8 mouse cellular contexts compared by ENCODE assay signal in the genomic region with DNA sequence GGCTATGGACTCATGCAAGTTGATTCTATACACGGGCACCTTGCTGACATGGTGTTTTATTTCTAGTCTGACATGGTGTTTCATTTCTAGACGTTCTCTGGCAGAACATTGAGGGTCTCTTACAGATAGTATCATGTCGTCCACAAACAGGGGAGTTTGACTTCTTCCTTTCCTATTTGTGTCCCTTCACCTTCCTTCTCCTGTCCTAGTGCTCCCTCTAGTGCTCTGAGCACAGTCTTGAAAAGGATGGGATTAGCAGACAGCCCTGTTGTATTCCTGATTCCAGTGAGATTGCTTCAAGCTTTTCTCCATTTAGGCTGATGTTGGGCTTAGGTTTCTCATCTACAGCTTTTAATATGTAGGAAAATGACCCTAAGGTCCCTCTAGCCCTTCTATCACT. TPM values are rescaled to one million over a fixed set of nuclear protein-coding genes. Genes with fewer than 3 reads are reported as not detected.
A peak's percentile ranks its signal among the peaks of the same experiment; 100 is the strongest.
DNase-seq lines count a peak whose midpoint lies in the region; ATAC-seq and TF ChIP-seq lines count a peak whose summit lies in the region.

No protein-coding gene starts in this region.

- no peaks in the 10 kb centered on the region for H3K27me3 ChIP-seq in kidney, adult 2 months (replicated peaks; ENCODE audit: control insufficient read depth, insufficient read depth, low read length)
- no peaks in the 10 kb centered on the region for H3K27me3 ChIP-seq in hindbrain, embryonic 14.5 days (ENCODE audit: control insufficient read depth, insufficient read depth, low read length)

- no peaks in the 10 kb centered on the region for H3K36me3 ChIP-seq in kidney, adult 2 months (ENCODE audit: control insufficient read depth, insufficient read depth, low read length)
- H3K36me3 ChIP-seq in hindbrain, embryonic 14.5 days (replicated peaks; ENCODE audit: control insufficient read depth, insufficient read depth): no peaks in the 10 kb centered on the region

- no peak for TF ChIP-seq POLR2A in kidney, adult 2 months (IDR thresholded peaks at IDR 0.05; ENCODE audit: low read depth, low read length)

- no peaks in the 10 kb centered on the region for H3K4me1 ChIP-seq in kidney, adult 2 months (ENCODE audit: control insufficient read depth, insufficient read depth, low read length)
- H3K4me1 ChIP-seq in hindbrain, embryonic 14.5 days (replicated peaks; ENCODE audit: control insufficient read depth, insufficient read depth, low read length): no peaks in the 10 kb centered on the region

- no peak overlapping the region for H3K4me3 ChIP-seq in kidney, adult 2 months (ENCODE audit: insufficient read depth, low read depth, low read length)
- no peak overlapping the region for H3K4me3 ChIP-seq in hindbrain, embryonic 14.5 days (replicated peaks; ENCODE audit: low read length)

- no peaks in the 10 kb centered on the region for H3K9me3 ChIP-seq in hindbrain, embryonic 14.5 days (ENCODE audit: control insufficient read depth, low read length)

- no peak overlapping the region for H3K9ac ChIP-seq in hindbrain, embryonic 14.5 days

- TF ChIP-seq CTCF in kidney, adult 2 months (conservative IDR thresholded peaks at IDR 0.05; ENCODE audit: insufficient read depth, insufficient read length, low read depth, low read length): peak; percentile 25; the same call in 1 of the 2 replicates

- ATAC-seq in hindbrain, embryonic 14.5 days (ENCODE audit: low FRiP score): peak; percentile 48; the same call in 1 of the 2 replicates
- ATAC-seq in activated CD4-positive, CD25-positive, alpha-beta regulatory T cell, adult 4 months: no peak
- no peak for ATAC-seq in erythroid progenitor cell, adult 5-6 weeks (replicated peaks; ENCODE audit: low FRiP score, poor library complexity, severe bottlenecking)

- DNase-seq in kidney, adult 2 months: peak; percentile 17
- DNase-seq in kidney, adult 11 months: no peak
- peak; percentile 12 for DNase-seq in urinary bladder, postnatal 14 days (ENCODE audit: low spot score)
- no peak for DNase-seq in urinary bladder, postnatal 10 days (ENCODE audit: low spot score)
- peak; percentile 77 for DNase-seq in hindbrain, embryonic 14.5 days (ENCODE audit: low spot score)
- no peak for DNase-seq in urinary bladder, postnatal 36 days (ENCODE audit: low spot score in 2 of 2)

- H3K4me2 ChIP-seq in hindbrain, embryonic 14.5 days (replicated peaks): no peak overlapping the region

- H3K27ac ChIP-seq in kidney, adult 2 months (ENCODE audit: insufficient read depth, low read depth, low read length): no peak overlapping the region
- no peak overlapping the region for H3K27ac ChIP-seq in hindbrain, embryonic 14.5 days

- WGBS in kidney, adult 2 months: 14% methylated on average over 3 of the region's 3 CpGs
- 39% methylated on average over 3 of the region's 3 CpGs for WGBS in hindbrain, embryonic 14.5 days

RNA-seq across cellular contexts. Expression of gene Elmod1, which starts 11.9 kb away (rescaled TPM):
- polyA plus RNA-seq in kidney, adult 2 months (2012; rRNA removed): 0.30 TPM in 2 replicates
- polyA plus RNA-seq in hindbrain, embryonic 14.5 days (2014; fragmentation: Nextera tagmentation; extraction: Ambion mirVana): 20.0 and 23.9 TPM in 2 replicates
- polyA plus RNA-seq in activated CD4-positive, CD25-positive, alpha-beta regulatory T cell, adult 4 months (2017; shearing (Covaris generic)): not detected
- total RNA-seq in erythroid progenitor cell, adult 5-6 weeks (2015; ENCODE audit: low replicate concordance): not detected in 2 replicates
- not detected in 2 replicates for total RNA-seq in erythroid progenitor cell, adult 5-6 weeks (2017; ENCODE audit: low replicate concordance)

Comparison
In these comparisons a context has a peak if more than half of its experiments do, and no peak if none do; other contexts are left out.
1. DNase-seq: peak in kidney, adult 2 months (single experiment), urinary bladder, postnatal 14 days (single experiment) and hindbrain, embryonic 14.5 days (single experiment); none in kidney, adult 11 months (single experiment), urinary bladder, postnatal 10 days (single experiment) and urinary bladder, postnatal 36 days (0 of 2).
2. RNA of gene Elmod1, which starts 11.9 kb away (polyA plus RNA-seq): 20.0 to 23.9 TPM in hindbrain, embryonic 14.5 days; 0.30 TPM in kidney, adult 2 months and not detected in activated CD4-positive, CD25-positive, alpha-beta regulatory T cell, adult 4 months; every median in the first group is over 10 times any median in the second.